Mouse (Mus musculus): ENCODE results near the gene Zfp113. TPM values are rescaled to one million over a fixed set of nuclear protein-coding genes. Genes with fewer than 3 reads are reported as not detected.
A peak's percentile ranks its signal among the peaks of the same experiment; 100 is the strongest.
"Not testable (repeated sequence)": the region's sequence is repeated elsewhere in the genome, so short reads cannot be mapped to it uniquely, and the experiment has no call there.

Zfp113 gene
- total RNA-seq, 2 experiments from 2014 or later: 6.5 to 7.8 TPM

DNA sequence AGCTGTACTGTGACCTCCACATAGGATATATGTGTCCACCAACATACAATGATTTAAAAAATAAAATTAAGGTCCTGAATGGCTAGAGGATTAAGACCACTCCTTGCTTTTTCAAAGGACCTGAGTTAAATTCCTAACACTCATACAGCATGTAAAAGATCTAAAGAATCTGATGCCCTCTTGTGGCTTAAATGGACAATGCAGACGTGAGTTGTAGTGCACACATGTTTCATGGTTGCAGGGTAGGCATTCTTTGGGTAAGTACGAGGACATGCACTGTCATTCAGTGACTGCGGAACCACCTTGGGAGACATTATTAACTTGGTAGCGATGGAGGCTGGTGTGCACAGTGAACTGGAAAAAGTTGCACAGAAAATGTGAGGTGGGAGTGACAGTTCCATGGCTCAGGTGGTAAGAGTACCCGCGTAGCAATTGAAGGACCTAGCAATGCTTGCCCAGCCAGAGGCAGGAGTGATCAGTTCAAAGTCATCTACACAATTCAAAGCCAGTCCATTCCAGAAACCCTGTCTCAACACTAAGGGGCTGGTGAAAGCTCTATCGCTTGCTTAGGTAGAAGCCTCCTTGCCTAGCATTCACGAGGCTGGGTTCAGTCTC, 17.5 kb downstream of the Zfp113 start:
- ATAC-seq (replicated peaks; ENCODE audit: poor library complexity): peak; percentile 89

DNA sequence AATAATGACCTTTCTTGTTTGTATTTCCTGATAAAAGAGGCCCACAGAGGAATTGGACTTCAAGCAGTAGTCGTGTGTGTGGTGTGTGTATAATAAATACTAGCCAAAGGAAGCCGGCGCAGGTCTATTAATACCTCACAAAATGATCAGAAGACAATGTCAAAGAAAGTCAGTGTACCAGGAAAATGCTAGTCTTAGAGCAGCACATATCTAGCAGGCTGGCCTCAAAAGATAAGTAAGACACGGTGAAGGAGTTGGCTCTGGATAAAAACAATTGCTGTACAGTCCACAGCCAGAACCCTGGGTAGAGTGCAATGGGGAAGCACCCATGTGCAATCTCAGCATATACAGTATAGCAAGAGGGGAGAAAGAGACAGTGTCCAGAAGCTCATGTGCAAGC, 18.3 kb downstream of the Zfp113 start:
- peak; percentile 76 for ATAC-seq (replicated peaks; ENCODE audit: poor library complexity)

DNA sequence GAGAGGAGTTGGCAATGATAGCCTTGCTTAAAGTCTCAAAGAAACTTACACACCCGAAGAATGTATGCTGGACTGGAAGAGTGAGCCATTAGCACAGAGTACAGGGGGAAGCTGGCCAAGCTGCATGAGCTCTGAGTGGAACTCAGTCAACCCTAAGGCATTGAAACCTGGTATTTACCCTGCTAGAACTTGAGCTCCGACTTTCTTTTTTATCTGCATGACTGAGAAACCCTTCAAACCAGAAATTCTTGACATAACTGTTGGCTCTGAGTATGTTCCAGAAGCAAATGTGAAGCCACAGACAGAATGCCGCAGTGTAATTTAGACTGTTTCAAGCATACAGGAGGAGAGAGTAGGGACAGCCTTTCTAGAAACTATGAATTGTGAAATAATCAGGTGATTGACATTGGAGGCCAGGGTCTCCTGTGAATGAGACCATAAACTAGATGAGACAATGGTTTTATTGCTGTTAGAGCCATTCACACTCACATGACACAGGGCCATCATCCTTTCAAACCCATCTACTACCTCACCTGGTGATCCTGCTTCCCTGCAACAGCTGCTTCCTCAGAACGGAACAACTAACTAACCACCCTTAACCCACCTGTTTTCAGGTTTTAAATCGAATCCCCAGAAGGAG, 23.0 kb downstream of the Zfp113 start:
- no peak for ATAC-seq (replicated peaks; ENCODE audit: poor library complexity)

DNA sequence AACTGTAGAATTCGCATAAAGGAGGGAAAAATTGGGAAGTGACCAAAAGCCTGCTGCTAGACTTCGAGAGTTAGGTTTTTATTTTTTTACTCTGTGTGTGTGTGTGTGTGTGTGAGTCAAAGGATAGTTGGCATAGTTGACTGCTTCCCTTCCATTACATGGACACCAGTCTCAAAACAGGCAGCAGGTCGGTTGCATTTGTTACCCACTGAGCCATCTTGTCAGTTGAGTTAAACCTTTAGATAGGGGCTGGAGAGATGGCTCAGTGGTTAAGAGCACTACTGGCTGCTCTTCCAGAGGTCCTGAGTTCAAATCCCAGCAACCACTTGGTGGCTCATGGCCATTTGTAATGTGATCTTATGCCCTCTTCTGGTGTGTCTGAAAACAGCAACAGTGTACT, 37.5 kb downstream of the Zfp113 start:
- no peak for ATAC-seq (replicated peaks; ENCODE audit: poor library complexity)

- ATAC-seq (replicated peaks; ENCODE audit: poor library complexity): peak; percentile 2; the same call in 1 of the 2 replicates
Observed at GRCm38 (mm10) chr5:138117199-138118015, 38.1 kb downstream of the Zfp113 start.

GRCm38 (mm10) chr5:138116255-138117198, 39.0 kb downstream of the Zfp113 start, which contains the start of gene Zscan21:
TSS of gene Zscan21 (plus strand) at chr5:138116903.
- ATAC-seq (replicated peaks; ENCODE audit: poor library complexity): peak; percentile 99

- not testable (repeated sequence) for ATAC-seq (replicated peaks; ENCODE audit: poor library complexity)
Observed at GRCm38 (mm10) chr5:138109847-138110396, 45.6 kb downstream of the Zfp113 start.

DNA sequence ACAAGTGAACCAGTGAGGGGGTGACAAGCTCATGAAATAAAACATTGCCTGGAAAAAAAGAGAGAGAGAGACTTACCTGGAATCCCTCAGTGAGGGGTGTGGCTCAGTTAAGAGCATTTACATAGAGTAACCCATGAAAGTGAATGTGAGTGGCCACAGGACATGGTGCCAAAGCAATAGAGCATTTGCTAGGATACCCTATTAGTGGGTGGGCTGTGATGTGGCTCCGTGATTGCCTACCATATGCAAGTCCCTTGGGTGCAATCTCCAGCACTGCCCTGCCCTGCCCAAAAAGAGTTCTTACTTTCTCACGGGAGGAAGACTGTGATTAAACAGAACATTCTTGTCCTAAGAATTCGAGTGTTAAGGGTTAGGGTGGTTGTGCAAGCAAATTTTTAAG, 48.4 kb downstream of the Zfp113 start:
- no peak for ATAC-seq (replicated peaks; ENCODE audit: poor library complexity)

- ATAC-seq (replicated peaks; ENCODE audit: poor library complexity): no peak
Observed at GRCm38 (mm10) chr5:138104976-138105375, 50.6 kb downstream of the Zfp113 start.

- no peak for ATAC-seq (replicated peaks; ENCODE audit: poor library complexity)
Observed at GRCm38 (mm10) chr5:138094474-138094873, 61.1 kb downstream of the Zfp113 start.

GRCm38 (mm10) chr5:138092771-138093170, 62.8 kb downstream of the Zfp113 start:
- no peak for ATAC-seq (replicated peaks; ENCODE audit: poor library complexity)

DNA sequence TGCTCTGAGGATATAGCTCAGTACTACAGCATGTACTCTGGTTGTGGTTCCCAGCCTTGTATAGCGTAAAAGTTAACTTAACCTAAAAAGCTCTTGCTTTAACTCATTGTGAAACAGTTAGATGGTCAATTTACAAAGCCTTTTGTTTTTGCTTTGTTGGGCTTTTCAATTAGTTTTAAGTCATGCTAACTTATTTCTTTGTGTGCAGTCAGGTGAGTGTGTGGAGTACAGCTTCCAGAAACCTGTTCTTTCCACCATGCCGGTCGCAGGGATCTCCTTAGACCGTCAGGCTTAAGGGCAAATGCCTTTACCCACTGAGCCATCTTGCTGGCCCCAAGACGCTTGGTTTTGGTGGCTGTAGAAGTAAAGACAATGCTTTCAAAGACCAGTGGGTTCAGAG, 64.8 kb downstream of the Zfp113 start:
- ATAC-seq (replicated peaks; ENCODE audit: poor library complexity): no peak

GRCm38 (mm10) chr5:138090271-138090670, 65.3 kb downstream of the Zfp113 start:
- ATAC-seq (replicated peaks; ENCODE audit: poor library complexity): peak; percentile 55; the same call in 1 of the 2 replicates

Other genes starting within 250 kb of the Zfp113 start
- gene Cyp3a13, start 234.1 kb downstream of the Zfp113 start, total RNA-seq (2015): not detected in 2 replicates
- gene Cyp3a13, start 234.1 kb downstream of the Zfp113 start, total RNA-seq (2017): not detected in 2 replicates
- gene Gjc3, start 192.6 kb downstream of the Zfp113 start, total RNA-seq (2015): not detected in 2 replicates
- gene Gjc3, start 192.6 kb downstream of the Zfp113 start, total RNA-seq (2017): not detected in 2 replicates
- gene Azgp1, start 174.2 kb downstream of the Zfp113 start, total RNA-seq (2015): not detected in 2 replicates
- not detected in 2 replicates for gene Azgp1, start 174.2 kb downstream of the Zfp113 start, total RNA-seq (2017)
- gene Smok3a, start 134.5 kb downstream of the Zfp113 start, total RNA-seq (2015): not detected in 2 replicates
- not detected in 2 replicates for gene Smok3a, start 134.5 kb downstream of the Zfp113 start, total RNA-seq (2017)
- gene Smok3b, start 134.3 kb downstream of the Zfp113 start, total RNA-seq (2015): not detected in 2 replicates
- gene Smok3b, start 134.3 kb downstream of the Zfp113 start, total RNA-seq (2017): not detected in 2 replicates
- not detected in 2 replicates for gene Smok3c, start 102.5 kb downstream of the Zfp113 start, total RNA-seq (2015)
- gene Smok3c, start 102.5 kb downstream of the Zfp113 start, total RNA-seq (2017): not detected in 2 replicates
- 26.0 and 30.1 TPM in 2 replicates for gene Zkscan1, start 70.7 kb downstream of the Zfp113 start, total RNA-seq (2015)
- 19.9 and 25.2 TPM in 2 replicates for gene Zkscan1, start 70.7 kb downstream of the Zfp113 start, total RNA-seq (2017)
- gene Zscan21, start 38.8 kb downstream of the Zfp113 start, total RNA-seq (2015): 13.9 and 14.0 TPM in 2 replicates
- 11.8 and 12.5 TPM in 2 replicates for gene Zscan21, start 38.8 kb downstream of the Zfp113 start, total RNA-seq (2017)
- 161 and 164 TPM in 2 replicates for gene Cops6, start 5.3 kb upstream of the Zfp113 start, total RNA-seq (2015)
- gene Cops6, start 5.3 kb upstream of the Zfp113 start, total RNA-seq (2017): 54.4 and 55.6 TPM in 2 replicates
- gene Ap4m1, start 16.3 kb upstream of the Zfp113 start, total RNA-seq (2015): 14.3 and 15.9 TPM in 2 replicates
- gene Ap4m1, start 16.3 kb upstream of the Zfp113 start, total RNA-seq (2017): 34.1 and 36.9 TPM in 2 replicates
- gene Mcm7, start 16.7 kb upstream of the Zfp113 start, total RNA-seq (2015): 239 and 250 TPM in 2 replicates
- gene Mcm7, start 16.7 kb upstream of the Zfp113 start, total RNA-seq (2017): 395 and 444 TPM in 2 replicates
- gene Taf6, start 31.7 kb upstream of the Zfp113 start, total RNA-seq (2015): 23.2 and 29.5 TPM in 2 replicates
- gene Taf6, start 31.7 kb upstream of the Zfp113 start, total RNA-seq (2017): 34.0 and 43.8 TPM in 2 replicates
- gene Cnpy4, start 31.7 kb upstream of the Zfp113 start, total RNA-seq (2015): 28.7 and 30.1 TPM in 2 replicates
- gene Cnpy4, start 31.7 kb upstream of the Zfp113 start, total RNA-seq (2017): 45.8 and 59.3 TPM in 2 replicates
- gene Mblac1, start 38.6 kb upstream of the Zfp113 start, total RNA-seq (2015): 6.9 and 7.1 TPM in 2 replicates
- 9.4 and 10.0 TPM in 2 replicates for gene Mblac1, start 38.6 kb upstream of the Zfp113 start, total RNA-seq (2017)
- gene Nxpe5, start 70.2 kb upstream of the Zfp113 start, total RNA-seq (2015): 0.94 and 2.0 TPM in 2 replicates
- gene Nxpe5, start 70.2 kb upstream of the Zfp113 start, total RNA-seq (2017): 1.9 and 2.2 TPM in 2 replicates
- gene Lamtor4, start 99.7 kb upstream of the Zfp113 start, total RNA-seq (2015): 123 and 127 TPM in 2 replicates
- gene Lamtor4, start 99.7 kb upstream of the Zfp113 start, total RNA-seq (2017): 69.9 and 101 TPM in 2 replicates
- gene BC037034, start 108.3 kb upstream of the Zfp113 start, total RNA-seq (2015): 35.7 and 44.1 TPM in 2 replicates
- 44.1 and 46.7 TPM in 2 replicates for gene BC037034, start 108.3 kb upstream of the Zfp113 start, total RNA-seq (2017)
- not detected in 2 replicates for gene Gal3st4, start 117.1 kb upstream of the Zfp113 start, total RNA-seq (2015)
- 0.12 and 0.30 TPM in 2 replicates for gene Gal3st4, start 117.1 kb upstream of the Zfp113 start, total RNA-seq (2017)
- gene Gm43720, start 124.2 kb upstream of the Zfp113 start, total RNA-seq (2015): not detected in 2 replicates
- not detected in 2 replicates for gene Gm43720, start 124.2 kb upstream of the Zfp113 start, total RNA-seq (2017)
- gene Gpc2, start 124.3 kb upstream of the Zfp113 start, total RNA-seq (2015): 1.2 and 2.0 TPM in 2 replicates
- 3.2 and 3.9 TPM in 2 replicates for gene Gpc2, start 124.3 kb upstream of the Zfp113 start, total RNA-seq (2017)
- 15.7 and 20.2 TPM in 2 replicates for gene Stag3, start 124.5 kb upstream of the Zfp113 start, total RNA-seq (2015)
- 9.3 and 22.2 TPM in 2 replicates for gene Stag3, start 124.5 kb upstream of the Zfp113 start, total RNA-seq (2017)
- gene Pvrig, start 186.2 kb upstream of the Zfp113 start, total RNA-seq (2015): 0.54 TPM in 1 of 2 replicates, not detected in the other
- 0.17 and 0.34 TPM in 2 replicates for gene Pvrig, start 186.2 kb upstream of the Zfp113 start, total RNA-seq (2017)

Measured in megakaryocyte progenitor cell, adult 5-6 weeks (primary cell).